In the genomic region with DNA sequence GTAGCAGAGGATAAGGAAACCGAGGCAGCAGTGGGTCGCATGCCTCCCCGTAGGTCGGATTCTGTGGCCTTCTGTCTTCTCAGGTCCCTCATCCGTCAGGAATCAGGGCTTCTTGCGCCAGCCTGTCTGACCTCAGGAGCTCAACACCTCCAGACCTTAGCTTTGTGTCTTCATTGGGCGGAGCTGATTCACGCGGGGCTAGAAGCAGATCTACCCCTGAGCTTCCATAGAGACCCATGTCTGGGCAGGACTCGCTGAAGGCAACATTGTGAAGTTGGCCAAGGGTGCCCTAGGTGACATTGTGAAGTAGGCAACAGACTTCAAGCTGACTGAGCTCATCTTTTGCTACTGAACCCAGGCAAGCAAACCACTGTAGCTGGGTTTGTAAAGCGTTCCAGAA, we compare ENCODE assay signal across 8 mouse cellular contexts. TPM values are rescaled to one million over a fixed set of nuclear protein-coding genes. Genes with fewer than 3 reads are reported as not detected.
DNase-seq lines count a peak whose midpoint lies in the region; ATAC-seq and TF ChIP-seq lines count a peak whose summit lies in the region.
"Had no signal": no experiment of that assay in that cellular context is flagged by ENCODE, and none has a peak within 500 bp of the region (broad histone marks: within the 10 kb centered on the region; RNA-seq: fewer than 3 reads in every experiment).

No protein-coding gene starts in this region.

- H3K27ac ChIP-seq in liver, adult 2 months (replicated peaks; ENCODE audit: insufficient read depth, low read depth, low read length): peak overlapping the region; percentile 72
- no peak overlapping the region for H3K27ac ChIP-seq in embryonic facial prominence, embryonic 13.5 days
- no peak overlapping the region for H3K27ac ChIP-seq in hindbrain, postnatal 0 days
- H3K27ac ChIP-seq in midbrain, embryonic 14.5 days (replicated peaks; ENCODE audit: low read depth, low read length): no peak overlapping the region

- no peaks in the 10 kb centered on the region; the same call in 1 of the 2 replicates for H3K79me2 ChIP-seq in liver, adult 2 months (ENCODE audit: control insufficient read depth, insufficient read depth, low read length)

- WGBS in liver, adult 2 months: 57% methylated on average over 11 of the region's 11 CpGs
- WGBS in embryonic facial prominence, embryonic 13.5 days: 22% methylated on average over 11 of the region's 11 CpGs
- 35% methylated on average over 11 of the region's 11 CpGs for WGBS in hindbrain, postnatal 0 days
- 26% methylated on average over 11 of the region's 11 CpGs for WGBS in midbrain, embryonic 14.5 days

- no peak for TF ChIP-seq CTCF in liver, adult 2 months (IDR thresholded peaks at IDR 0.05; ENCODE audit: low read depth, low read length)
- TF ChIP-seq CTCF in hindbrain, postnatal 0 days (IDR thresholded peaks at IDR 0.05; ENCODE audit: low read depth): no peak

- peak overlapping the region; percentile 46 for H3K9ac ChIP-seq in liver, adult 2 months (ENCODE audit: low read depth, low read length)
- H3K9ac ChIP-seq in embryonic facial prominence, embryonic 13.5 days: peak overlapping the region; percentile 69
- no peak overlapping the region for H3K9ac ChIP-seq in hindbrain, postnatal 0 days (replicated peaks; ENCODE audit: low read length)
- H3K9ac ChIP-seq in midbrain, embryonic 14.5 days (replicated peaks; ENCODE audit: low read length): no peak overlapping the region

- TF ChIP-seq POLR2A in liver, adult 2 months (IDR thresholded peaks at IDR 0.05; ENCODE audit: extremely low read depth, insufficient read depth, low read length): no peak

- no peaks in the 10 kb centered on the region for H3K27me3 ChIP-seq in liver, adult 2 months (ENCODE audit: control insufficient read depth, insufficient read depth, low read length)
- H3K27me3 ChIP-seq in embryonic facial prominence, embryonic 13.5 days: peaks cover 42% of the 10 kb centered on the region
- peaks cover 20% of the 10 kb centered on the region; the same call in 1 of the 2 replicates for H3K27me3 ChIP-seq in hindbrain, postnatal 0 days (ENCODE audit: insufficient read depth, low read length)
- H3K27me3 ChIP-seq in midbrain, embryonic 14.5 days (ENCODE audit: control insufficient read depth, insufficient read depth, low read length): peaks cover 25% of the 10 kb centered on the region

- H3K4me3 ChIP-seq in liver, adult 2 months (ENCODE audit: insufficient read depth, low read depth, low read length): peak overlapping the region; percentile 53; the same call in 1 of the 2 replicates
- peak overlapping the region; percentile 49 for H3K4me3 ChIP-seq in embryonic facial prominence, embryonic 13.5 days
- H3K4me3 ChIP-seq in hindbrain, postnatal 0 days (ENCODE audit: low read length): no peak overlapping the region; the same call in 1 of the 2 replicates
- H3K4me3 ChIP-seq in midbrain, embryonic 14.5 days (replicated peaks; ENCODE audit: low read depth, low read length): no peak overlapping the region

- H3K36me3 ChIP-seq in liver, adult 2 months (ENCODE audit: control insufficient read depth, insufficient read depth, low read length): no peaks in the 10 kb centered on the region
- no peaks in the 10 kb centered on the region for H3K36me3 ChIP-seq in embryonic facial prominence, embryonic 13.5 days
- no peaks in the 10 kb centered on the region for H3K36me3 ChIP-seq in hindbrain, postnatal 0 days (ENCODE audit: insufficient read depth, low read length)
- H3K36me3 ChIP-seq in midbrain, embryonic 14.5 days (ENCODE audit: control insufficient read depth, insufficient read depth, low read length): no peaks in the 10 kb centered on the region

- no peaks in the 10 kb centered on the region for H3K9me3 ChIP-seq in embryonic facial prominence, embryonic 13.5 days
- H3K9me3 ChIP-seq in hindbrain, postnatal 0 days (ENCODE audit: low read length): no peaks in the 10 kb centered on the region
- no peaks in the 10 kb centered on the region for H3K9me3 ChIP-seq in midbrain, embryonic 14.5 days (ENCODE audit: control insufficient read depth, low read length)

- H3K4me1 ChIP-seq in liver, adult 2 months (ENCODE audit: control insufficient read depth, insufficient read depth, low read length): peaks cover 3% of the 10 kb centered on the region; the same call in 1 of the 2 replicates
- peaks cover 13% of the 10 kb centered on the region for H3K4me1 ChIP-seq in embryonic facial prominence, embryonic 13.5 days
- peaks cover 6% of the 10 kb centered on the region; the same call in 1 of the 2 replicates for H3K4me1 ChIP-seq in hindbrain, postnatal 0 days (ENCODE audit: insufficient read depth, low read length)
- no peaks in the 10 kb centered on the region; the same call in 1 of the 2 replicates for H3K4me1 ChIP-seq in midbrain, embryonic 14.5 days (ENCODE audit: control insufficient read depth, insufficient read depth, low read length)

- H3K4me2 ChIP-seq in embryonic facial prominence, embryonic 13.5 days: peak overlapping the region; percentile 84
- peak overlapping the region; percentile 51; the same call in 1 of the 2 replicates for H3K4me2 ChIP-seq in hindbrain, postnatal 0 days (ENCODE audit: low read depth, low read length)
- H3K4me2 ChIP-seq in midbrain, embryonic 14.5 days (ENCODE audit: low read length): peak overlapping the region; percentile 51; the same call in 1 of the 2 replicates

- ATAC-seq in embryonic facial prominence, embryonic 13.5 days (ENCODE audit: insufficient number of reproducible peaks, insufficient read depth, low FRiP score, low TSS enrichment, low read depth): no peak
- ATAC-seq in hindbrain, postnatal 0 days: no peak
- no peak for ATAC-seq in midbrain, embryonic 14.5 days (ENCODE audit: low FRiP score, low TSS enrichment)

- no peak for DNase-seq in liver, adult 2 months (ENCODE audit: extremely low read depth, low read depth, low spot score)
- no peak for DNase-seq in liver
- no peak for DNase-seq in hindbrain, postnatal 0 days (ENCODE audit: low spot score)
- DNase-seq in midbrain, embryonic 14.5 days: no peak
- no peak for DNase-seq in adrenal gland, adult 2 months
- DNase-seq in cerebellum, adult 9-11 months: no peak
- DNase-seq: cerebellum, adult 9-10 months had no signal

RNA-seq across cellular contexts. Expression of gene Plbd1, which starts 0.3 kb away (rescaled TPM):
- total RNA-seq in liver, adult 2 months (2014; rRNA removed): 30.5 and 53.5 TPM in 2 replicates
- 27.5 and 31.4 TPM in 2 replicates for polyA plus RNA-seq in liver, adult 2 months (2012; rRNA removed)
- polyA plus RNA-seq in embryonic facial prominence, embryonic 13.5 days (2015; fragmentation: Nextera tagmentation; extraction: Ambion mirVana): 6.4 and 9.9 TPM in 2 replicates
- 0.32 TPM in 1 of 2 replicates, not detected in the other for total RNA-seq in hindbrain, postnatal 0 days (2014; rRNA removed)
- 1.3 and 1.4 TPM in 2 replicates for polyA plus RNA-seq in hindbrain, postnatal 0 days (2015; fragmentation: Nextera tagmentation; extraction: Ambion mirVana)
- polyA plus RNA-seq in midbrain, embryonic 14.5 days (2014; fragmentation: Nextera tagmentation; extraction: Ambion mirVana): 0.20 and 0.50 TPM in 2 replicates
- total RNA-seq in adrenal gland, adult 2 months (2021): 10 to 100 TPM; 43.6 to 48.3 TPM
- polyA plus RNA-seq in adrenal gland, adult 2 months (2012; rRNA removed): 8.9 and 11.5 TPM in 2 replicates

Comparison
In these comparisons a context has a peak if more than half of its experiments do, and no peak if none do; other contexts are left out.
1. H3K4me3 ChIP-seq: peak in liver, adult 2 months (single experiment) and embryonic facial prominence, embryonic 13.5 days (single experiment); none in hindbrain, postnatal 0 days (single experiment) and midbrain, embryonic 14.5 days (single experiment).
2. H3K9ac ChIP-seq: peak in liver, adult 2 months (single experiment) and embryonic facial prominence, embryonic 13.5 days (single experiment); none in hindbrain, postnatal 0 days (single experiment) and midbrain, embryonic 14.5 days (single experiment).
3. Peak in every context shown above with its lines, with median percentiles within 50 percentile points of each other: H3K4me2 ChIP-seq.